Mouse (Mus musculus) CH12.LX (cell line): ENCODE measurements around the gene Tom1. TPM values are rescaled to one million over a fixed set of nuclear protein-coding genes. Genes with fewer than 3 reads are reported as not detected.
A peak's percentile ranks its signal among the peaks of the same experiment; 100 is the strongest.

Experiments
- DNase-seq: peaks from one replicate; pipeline ENCODE4 v3.0.0-alpha.2; 2013; ENCODE audit errors: extremely low read depth
- H3K27ac ChIP-seq: 2 replicates; pipeline ENCODE4 v1.5.1; 2012; ENCODE audit warnings: low read depth, mild to moderate bottlenecking, control low read depth, moderate library complexity; ENCODE audit not compliant: insufficient read depth
- H3K27me3 ChIP-seq: replicated peaks from 2 replicates; pipeline ENCODE3; 2012; ENCODE audit warnings: inconsistent platforms
- H3K36me3 ChIP-seq, 2 experiments: replicated peaks in 1 of 2; 2 replicates each; pipeline versions ENCODE3 to v1.6.1; 2012; ENCODE audit warnings: inconsistent platforms in 1 of 2, low read length in 1 of 2, mild to moderate bottlenecking in 1 of 2, mixed read lengths in 1 of 2, moderate library complexity in 1 of 2; ENCODE audit not compliant: control insufficient read depth in 1 of 2, insufficient read depth in 1 of 2
- H3K4me1 ChIP-seq, 2 experiments: 2 replicates each; pipeline ENCODE4 v1.6.1; 2012; ENCODE audit warnings: inconsistent platforms in 1 of 2, moderate library complexity in 1 of 2; ENCODE audit not compliant: insufficient read depth in 2 of 2, control insufficient read depth in 1 of 2
- H3K4me2 ChIP-seq: 2 replicates; pipeline ENCODE4 v1.6.1; 2012; ENCODE audit warnings: low read depth, mild to moderate bottlenecking, control low read depth; ENCODE audit not compliant: poor library complexity, insufficient read depth, severe bottlenecking
- H3K4me3 ChIP-seq, 3 experiments: fragments of 150-350 bp in 1 of 3; sonication (generic) in 1 of 3; replicated peaks in 1 of 3; 2 replicates each; pipeline versions ENCODE3 to v1.5.1; 2011 to 2012; ENCODE audit warnings: low read depth in 2 of 3, low read length in 2 of 3, mild to moderate bottlenecking in 2 of 3, moderate library complexity in 2 of 3, control low read depth in 1 of 3, improper control_type of control experiment in 1 of 3, inconsistent platforms in 1 of 3, mixed read lengths in 1 of 3; ENCODE audit not compliant: poor library complexity in 1 of 3
- H3K79me2 ChIP-seq: replicated peaks from 2 replicates; pipeline ENCODE4 v1.6.1; 2012; ENCODE audit warnings: mild to moderate bottlenecking, moderate library complexity; ENCODE audit not compliant: control insufficient read depth, poor library complexity, insufficient read depth, severe bottlenecking; ENCODE audit errors: extremely low read depth
- H3K9ac ChIP-seq: 2 replicates; pipeline ENCODE4 v1.6.1; 2012; ENCODE audit warnings: low read depth, mild to moderate bottlenecking, control low read depth, moderate library complexity; ENCODE audit not compliant: insufficient read depth
- H3K9me3 ChIP-seq: replicated peaks from 2 replicates; pipeline ENCODE3; 2012; ENCODE audit warnings: low read length, inconsistent platforms, mixed read lengths
- BHLHE40 ChIP-seq: IDR thresholded peaks from 2 replicates; pipeline ENCODE4 v1.6.1; 2011; ENCODE audit warnings: mild to moderate bottlenecking, low read depth, low read length, improper control_type of control experiment
- CHD1 ChIP-seq: IDR thresholded peaks from 2 replicates; pipeline ENCODE4 v1.6.1; 2012; ENCODE audit warnings: low read depth, low read length, improper control_type of control experiment, inconsistent platforms
- ELF1 ChIP-seq: IDR thresholded peaks from 2 replicates; pipeline ENCODE4 v1.6.1; 2014; ENCODE audit warnings: low read depth, mild to moderate bottlenecking, inconsistent platforms, low read length, improper control_type of control experiment
- EP300 ChIP-seq: IDR thresholded peaks from 2 replicates; pipeline ENCODE4 v1.6.1; 2011; ENCODE audit warnings: low read length, improper control_type of control experiment
- ETS1 ChIP-seq: conservative IDR thresholded peaks from 2 replicates; pipeline ENCODE4 v1.6.1; 2012; ENCODE audit warnings: low read depth, mild to moderate bottlenecking, inconsistent platforms, low read length, improper control_type of control experiment, moderate library complexity
- HCFC1 ChIP-seq: IDR thresholded peaks from 2 replicates; pipeline ENCODE4 v1.6.1; 2012; ENCODE audit warnings: low read depth, mild to moderate bottlenecking, inconsistent platforms, low read length, improper control_type of control experiment
- JUN ChIP-seq: IDR thresholded peaks from 2 replicates; pipeline ENCODE4 v1.6.1; 2011; ENCODE audit warnings: low read depth, mild to moderate bottlenecking, low read length, improper control_type of control experiment, moderate library complexity; ENCODE audit not compliant: insufficient read depth
- JUND ChIP-seq: conservative IDR thresholded peaks from 2 replicates; pipeline ENCODE4 v1.6.1; 2011; ENCODE audit warnings: low read depth, low read length, improper control_type of control experiment
- MAX ChIP-seq: IDR thresholded peaks from 2 replicates; pipeline ENCODE4 v1.6.1; 2011; ENCODE audit warnings: low read length, improper control_type of control experiment
- MAZ ChIP-seq: IDR thresholded peaks from 2 replicates; pipeline ENCODE4 v1.6.1; 2012; ENCODE audit warnings: low read depth, mild to moderate bottlenecking, inconsistent platforms, low read length, improper control_type of control experiment, moderate library complexity
- MEF2A ChIP-seq: IDR thresholded peaks from 2 replicates; pipeline ENCODE4 v1.6.1; 2014; ENCODE audit warnings: low read depth, mild to moderate bottlenecking, inconsistent platforms, low read length, improper control_type of control experiment, borderline replicate concordance
- MXI1 ChIP-seq: IDR thresholded peaks from 2 replicates; pipeline ENCODE4 v1.6.1; 2011; ENCODE audit warnings: mild to moderate bottlenecking, low read depth, low read length, improper control_type of control experiment
- NRF1 ChIP-seq: IDR thresholded peaks from 2 replicates; pipeline ENCODE4 v1.6.1; 2014; ENCODE audit warnings: low read depth, mild to moderate bottlenecking, inconsistent platforms, low read length, improper control_type of control experiment, moderate library complexity
- PAX5 ChIP-seq: IDR thresholded peaks from 2 replicates; pipeline ENCODE4 v1.6.1; 2012; ENCODE audit warnings: low read length, inconsistent platforms, mixed read lengths
- POLR2AphosphoS2 ChIP-seq: IDR thresholded peaks from 2 replicates; pipeline ENCODE4 v1.6.1; 2011; ENCODE audit warnings: low read depth, low read length, improper control_type of control experiment
- RAD21 ChIP-seq: IDR thresholded peaks from 2 replicates; pipeline ENCODE4 v1.6.1; 2011; ENCODE audit warnings: low read depth, mild to moderate bottlenecking, low read length, improper control_type of control experiment, moderate library complexity
- RCOR1 ChIP-seq: conservative IDR thresholded peaks from 2 replicates; pipeline ENCODE4 v1.6.1; 2012; ENCODE audit warnings: low read depth, mild to moderate bottlenecking, inconsistent platforms, low read length, improper control_type of control experiment
- SMC3 ChIP-seq: IDR thresholded peaks from 2 replicates; pipeline ENCODE4 v1.6.1; 2011; ENCODE audit warnings: low read depth, low read length, improper control_type of control experiment
- UBTF ChIP-seq: IDR thresholded peaks from 2 replicates; pipeline ENCODE4 v1.6.1; 2012; ENCODE audit warnings: low read depth, mild to moderate bottlenecking, inconsistent platforms, low read length, improper control_type of control experiment, moderate library complexity
- USF1 ChIP-seq: IDR thresholded peaks from 2 replicates; pipeline ENCODE4 v1.6.1; 2014; ENCODE audit warnings: low read depth, mild to moderate bottlenecking, inconsistent platforms, low read length, improper control_type of control experiment
- USF2 ChIP-seq: conservative IDR thresholded peaks from 2 replicates; pipeline ENCODE4 v1.6.1; 2011; ENCODE audit warnings: low read depth, low read length, improper control_type of control experiment
- ZKSCAN1 ChIP-seq: IDR thresholded peaks from 2 replicates; pipeline ENCODE4 v1.6.1; 2012; ENCODE audit warnings: low read depth, inconsistent platforms, low read length, improper control_type of control experiment, borderline replicate concordance
- ZMIZ1 ChIP-seq: IDR thresholded peaks from 2 replicates; pipeline ENCODE4 v1.6.1; 2012; ENCODE audit warnings: low read depth, mild to moderate bottlenecking, inconsistent platforms, low read length, improper control_type of control experiment
- ZNF384 ChIP-seq: IDR thresholded peaks from 2 replicates; pipeline ENCODE4 v1.6.1; 2012; ENCODE audit warnings: low read depth, low read length, improper control_type of control experiment, inconsistent platforms
- dilution Hi-C: fragments of 300-500 bp; cut with MboI; formaldehyde crosslinking; loops from 2 replicates; pipeline ENCODE4 v1.14.3; 2020; ENCODE audit warnings: low sequenced_read_pairs; ENCODE audit not compliant: extremely low pct_unique_long_range_greater_than_20kb, extremely low pct_ligation_motif_present
- in situ Hi-C: fragments of 300-500 bp; cut with MboI; formaldehyde crosslinking; loops from 3 replicates; pipeline ENCODE4 v1.14.3; 2019; ENCODE audit warnings: low sequenced_read_pairs, low pct_ligation_motif_present, low pct_unique_long_range_greater_than_20kb, mixed read lengths
- polyA plus RNA-seq: library from polyadenylated mRNA; unstranded; fragments of >175 nt; gene quantifications from 2 replicates; pipeline ENCODE4 v1.2.1, GENCODE M21; 2012; ENCODE audit warnings: low read depth; ENCODE audit not compliant: insufficient read length
- total RNA-seq, 2 experiments: library from RNA; depleted of rRNA; stranded (reverse); fragments of 300-350 nt in 1 of 2; fragments of >200 nt in 1 of 2; gene quantifications; 2 replicates each; pipeline ENCODE4 v1.2.3; 2012 to 2014

Gene Tom1
- total and polyA plus RNA-seq, 3 experiments = 13.4 to 25.3 (median 18.4) TPM

GRCm38 (mm10) chr8:75015981-75016380 lies 17.5 kb upstream of the Tom1 start:
- no peak for DNase-seq
- Histone ChIP-seq H3K4me1 (peaks cover 7 to 59% of the 10 kb centered on the region in 2 experiments; a peak in 3 of 4 replicates), H3K9ac (no peak overlapping the region), H3K4me3 (no peak overlapping the region), H3K27ac (no peak overlapping the region), H3K4me2 (peak overlapping the region; percentile 47; the same call in 1 of the 2 replicates), H3K9me3 (no peaks in the 10 kb centered on the region), H3K36me3 (peaks cover 0 to 35% of the 10 kb centered on the region in 2 experiments), H3K27me3 (no peaks in the 10 kb centered on the region), H3K79me2 (peaks cover 20% of the 10 kb centered on the region)
- no peak for TF ChIP-seq SMC3
- TF ChIP-seq JUN = no peak
- TF ChIP-seq POLR2AphosphoS2 = no peak
- no peak for TF ChIP-seq ELF1
- TF ChIP-seq ZMIZ1 = no peak
- no peak for TF ChIP-seq EP300
- no peak for TF ChIP-seq MAX
- no peak for TF ChIP-seq NRF1
- in situ Hi-C loops (no loop called here), dilution Hi-C loops (no loop called here)

- Histone ChIP-seq H3K9me3 (no peaks in the 10 kb centered on the region), H3K27me3 (no peaks in the 10 kb centered on the region), H3K36me3 (peaks cover 3 to 37% of the 10 kb centered on the region in 2 experiments), H3K4me1 (peaks cover 7 to 59% of the 10 kb centered on the region in 2 experiments; a peak in 3 of 4 replicates), H3K4me3 (no peak overlapping the region), H3K9ac (no peak overlapping the region), H3K27ac (no peak overlapping the region), H3K4me2 (peak overlapping the region; percentile 47; the same call in 1 of the 2 replicates), H3K79me2 (peaks cover 19% of the 10 kb centered on the region)
- in situ Hi-C loops = no loop called here
- DNase-seq = no peak
- dilution Hi-C loops = no loop called here
- TF ChIP-seq ETS1 = no peak
- TF ChIP-seq BHLHE40 = no peak
- no peak for TF ChIP-seq RAD21
- no peak for TF ChIP-seq JUND
- TF ChIP-seq HCFC1 = no peak
- no peak for TF ChIP-seq EP300
- TF ChIP-seq USF2 = no peak
- TF ChIP-seq MXI1 = no peak
- TF ChIP-seq JUN = no peak
- TF ChIP-seq RCOR1 = no peak
- TF ChIP-seq ZNF384 = no peak
- no peak for TF ChIP-seq MAZ
- TF ChIP-seq ZKSCAN1 = no peak
- no peak for TF ChIP-seq SMC3
- TF ChIP-seq MEF2A = no peak
- no peak for TF ChIP-seq UBTF
- no peak for TF ChIP-seq POLR2AphosphoS2
- no peak for TF ChIP-seq PAX5
- no peak for TF ChIP-seq USF1
- no peak for TF ChIP-seq CHD1
Measured at GRCm38 (mm10) chr8:75016422-75016821, 17.1 kb upstream of the Tom1 start.
